Mouse (Mus musculus) E14TG2a.4 (cell line): ENCODE results near the gene Acox1.

Experiments used
- CTCF ChIP-seq: conservative IDR thresholded peaks from 2 replicates; pipeline ENCODE4 v1.5.1; 2014; ENCODE audit warnings: low read length
- NANOG ChIP-seq: IDR thresholded peaks from 2 replicates; pipeline ENCODE4 v1.6.1; 2014; ENCODE audit warnings: borderline replicate concordance, low read length, mixed read lengths
- POU5F1 ChIP-seq: IDR thresholded peaks from 2 replicates; pipeline ENCODE4 v1.6.1; 2014; ENCODE audit warnings: low read length, borderline replicate concordance

DNA sequence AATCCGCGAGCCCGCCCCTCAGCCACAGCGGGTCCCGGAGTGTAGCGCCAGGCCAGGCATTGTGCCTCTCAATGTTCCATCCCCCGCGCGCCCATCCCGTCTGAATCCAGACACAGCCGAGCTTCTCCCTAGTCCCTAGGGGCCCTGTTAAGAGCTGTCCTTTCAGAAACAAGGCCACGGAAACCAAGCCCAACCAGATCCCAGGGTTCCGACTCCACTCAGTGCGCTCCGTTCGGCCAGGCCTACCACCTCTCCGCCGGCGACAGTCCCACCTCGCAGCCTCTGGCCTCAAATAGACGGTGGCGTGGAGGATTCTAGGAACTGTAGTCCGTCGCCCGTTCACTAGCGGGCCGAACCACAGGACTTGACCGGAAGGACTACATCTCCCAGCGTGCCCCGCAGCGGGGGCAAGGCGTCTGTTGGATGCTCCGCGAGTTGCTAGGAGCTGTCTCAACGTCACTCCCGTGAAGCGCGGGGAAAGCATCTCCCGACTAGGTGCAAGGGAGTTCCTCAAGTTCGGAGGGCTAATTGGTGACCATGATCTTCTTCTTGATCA lies 30.9 kb downstream of the Acox1 start, which contains the start of gene Fbf1:
- no peak for TF ChIP-seq CTCF
- TF ChIP-seq POU5F1: no peak
- TF ChIP-seq NANOG: no peak
